10 mouse cellular contexts compared by ENCODE assay signal in genomic region chr4:127501881-127502280, GRCm38 (mm10).
"Had no signal": no experiment of that assay in that cellular context is flagged by ENCODE, and none has a peak within 500 bp of the region (broad histone marks: within the 10 kb centered on the region; RNA-seq: fewer than 3 reads in every experiment).

No protein-coding gene starts in this region.

- ATAC-seq: lung, postnatal 0 days; midbrain, embryonic 15.5 days had no signal

- H3K4me3 ChIP-seq: limb, embryonic 13.5 days; liver, embryonic 15.5 days; midbrain, embryonic 10.5 days; midbrain, embryonic 15.5 days; neural tube, embryonic 13.5 days had no signal

- DNase-seq: kidney, postnatal 25 days; lung, adult 2 months; lung, postnatal 4 days had no signal

- H3K27ac ChIP-seq: limb, embryonic 13.5 days; liver, embryonic 15.5 days; midbrain, embryonic 10.5 days; midbrain, embryonic 15.5 days; neural tube, embryonic 13.5 days; stomach, postnatal 0 days had no signal
